Mouse (Mus musculus) heart, embryonic 11.5 days (tissue): ENCODE measurements around the gene Slc51b. TPM values are rescaled to one million over a fixed set of nuclear protein-coding genes. Genes with fewer than 3 reads are reported as not detected.

Source experiments
- ATAC-seq: fragments of 200-750 bp; cut with Nextera tagmentation; replicated peaks from 2 replicates; pipeline ENCODE4 v1.8.0; 2017; ENCODE audit warnings: moderate library complexity; ENCODE audit not compliant: insufficient number of reproducible peaks, low FRiP score, low TSS enrichment
- H3K27ac ChIP-seq: fragments of 300-500 bp; sonication (generic); 2 replicates; pipeline ENCODE4 v1.5.1; 2014; ENCODE audit warnings: mild to moderate bottlenecking, low read depth, low read length
- H3K27me3 ChIP-seq: fragments of 300-500 bp; sonication (generic); 2 replicates; pipeline ENCODE4 v1.6.1; 2014; ENCODE audit warnings: mild to moderate bottlenecking, low read length, mixed read lengths; ENCODE audit not compliant: control insufficient read depth, insufficient read depth
- H3K36me3 ChIP-seq: fragments of 300-500 bp; sonication (generic); 2 replicates; pipeline ENCODE4 v1.6.1; 2014; ENCODE audit warnings: mild to moderate bottlenecking, low read length, moderate library complexity, mixed read lengths; ENCODE audit not compliant: control insufficient read depth, insufficient read depth
- H3K4me1 ChIP-seq: fragments of 300-500 bp; sonication (generic); 2 replicates; pipeline ENCODE4 v1.6.1; 2014; ENCODE audit warnings: low read length; ENCODE audit not compliant: control insufficient read depth, insufficient read depth
- H3K4me2 ChIP-seq: fragments of 300-500 bp; sonication (generic); 2 replicates; pipeline ENCODE4 v1.6.1; 2014; ENCODE audit warnings: mild to moderate bottlenecking, moderate library complexity
- H3K4me3 ChIP-seq: fragments of 300-500 bp; sonication (generic); 2 replicates; pipeline ENCODE4 v1.5.1; 2014; ENCODE audit warnings: low read depth, low read length
- H3K9ac ChIP-seq: fragments of 300-500 bp; sonication (generic); 2 replicates; pipeline ENCODE4 v1.6.1; 2014; ENCODE audit warnings: mild to moderate bottlenecking, low read depth, low read length, moderate library complexity
- H3K9me3 ChIP-seq: fragments of 300-500 bp; sonication (generic); replicated peaks from 2 replicates; pipeline ENCODE4 v1.6.1; 2016; ENCODE audit warnings: low read length; ENCODE audit not compliant: control insufficient read depth
- WGBS: fragments of 180-500 bp; shearing (Covaris S2); extraction: QIAGEN DNeasy Blood & Tissue Kit; methylation state at CpG from one replicate; pipeline ENCODE4 v1.1.7; 2014; ENCODE audit not compliant: insufficient replicate concordance; 5-methylcytosine and 5-hydroxymethylcytosine counted together
- polyA plus RNA-seq: library from polyadenylated mRNA; unstranded; fragments of >200 nt; fragmentation: Nextera tagmentation; extraction: Ambion mirVana; gene quantifications from 2 replicates; pipeline ENCODE4 v1.2.1, GENCODE M21; 2014

Gene Slc51b
- polyA plus RNA-seq, 1 experiment from 2014 or later: not detected

DNA sequence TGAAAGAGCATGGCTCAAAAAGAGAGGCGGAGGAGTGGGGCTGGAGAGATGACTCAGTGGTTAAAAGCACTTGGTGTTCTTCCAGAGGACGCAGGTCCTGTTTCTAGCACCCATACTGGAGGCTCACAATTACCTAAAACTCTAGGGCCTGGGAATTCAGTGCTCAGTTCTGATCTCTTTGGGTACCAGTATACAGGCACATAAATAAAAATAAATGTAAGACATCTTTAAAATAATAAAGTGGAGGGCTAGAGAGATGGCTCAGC, 17.6 kb downstream of the Slc51b start:
- H3K4me3 ChIP-seq: no peak overlapping the region
- H3K9ac ChIP-seq: no peak overlapping the region
- H3K4me2 ChIP-seq: no peak overlapping the region
- H3K27me3 ChIP-seq: no peaks in the 10 kb centered on the region
- no peak for ATAC-seq
- no peak overlapping the region for H3K27ac ChIP-seq
- H3K36me3 ChIP-seq: no peaks in the 10 kb centered on the region
- H3K4me1 ChIP-seq: no peaks in the 10 kb centered on the region; the same call in 1 of the 2 replicates
- 73% methylated on average over 2 of the region's 2 CpGs for WGBS
- no peaks in the 10 kb centered on the region for H3K9me3 ChIP-seq

GRCm38 (mm10) chr9:65404331-65405183, 18.2 kb downstream of the Slc51b start:
- no peak overlapping the region for H3K9ac ChIP-seq
- H3K4me2 ChIP-seq: no peak overlapping the region
- no peak for ATAC-seq
- no peak overlapping the region for H3K4me3 ChIP-seq
- H3K9me3 ChIP-seq: no peaks in the 10 kb centered on the region
- WGBS: 54% methylated on average over 15 of the region's 15 CpGs
- no peaks in the 10 kb centered on the region; the same call in 1 of the 2 replicates for H3K4me1 ChIP-seq
- no peaks in the 10 kb centered on the region for H3K27me3 ChIP-seq
- H3K36me3 ChIP-seq: no peaks in the 10 kb centered on the region
- no peak overlapping the region for H3K27ac ChIP-seq

DNA sequence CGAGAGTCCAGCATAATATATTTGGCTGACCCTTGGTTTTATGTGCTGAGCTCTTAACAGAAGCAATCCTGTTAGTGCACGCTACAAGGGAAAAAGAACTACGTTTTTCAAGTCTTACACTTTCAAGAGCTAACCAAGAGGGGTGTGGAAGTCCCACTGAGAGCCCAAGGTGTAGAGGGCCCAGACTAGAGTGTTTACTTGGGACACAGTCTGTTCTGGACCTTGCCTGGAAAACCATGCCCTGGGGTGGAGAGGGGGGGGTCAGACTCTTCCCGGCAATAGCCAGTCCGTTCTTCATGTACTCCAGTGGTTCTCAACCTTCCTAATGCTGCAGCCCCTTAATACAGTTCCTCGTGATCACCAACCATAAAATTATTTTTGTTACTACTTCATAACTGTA, 22.8 kb downstream of the Slc51b start:
- no peak overlapping the region for H3K4me2 ChIP-seq
- 83% methylated on average over 6 of the region's 6 CpGs for WGBS
- H3K9ac ChIP-seq: no peak overlapping the region
- H3K4me1 ChIP-seq: no peaks in the 10 kb centered on the region; the same call in 1 of the 2 replicates
- no peaks in the 10 kb centered on the region for H3K27me3 ChIP-seq
- H3K36me3 ChIP-seq: no peaks in the 10 kb centered on the region
- H3K27ac ChIP-seq: no peak overlapping the region
- no peak overlapping the region for H3K4me3 ChIP-seq
- H3K9me3 ChIP-seq: no peaks in the 10 kb centered on the region
- no peak for ATAC-seq

GRCm38 (mm10) chr9:65398279-65398678, 24.5 kb downstream of the Slc51b start, which contains the start of gene Rasl12:
Gene Rasl12, plus strand, starts transcription at chr9:65398506.
- H3K9me3 ChIP-seq: no peaks in the 10 kb centered on the region
- 0 out of 2 replicates have a peak, but pooled peaks cover 2% of the 10 kb centered on the region for H3K27me3 ChIP-seq
- peaks cover 7% of the 10 kb centered on the region for H3K4me1 ChIP-seq
- H3K4me2 ChIP-seq: peak within 1 kb of the TSS; percentile 69
- no peak within 1 kb of the TSS for H3K27ac ChIP-seq
- H3K9ac ChIP-seq: peak within 1 kb of the TSS; percentile 64
- under 1% methylated on average over 24 of the region's 24 CpGs for WGBS
- H3K4me3 ChIP-seq: peak within 1 kb of the TSS; percentile 48
- no peaks in the 10 kb centered on the region for H3K36me3 ChIP-seq
- ATAC-seq: peak; percentile 70

GRCm38 (mm10) chr9:65394360-65394759, 28.4 kb downstream of the Slc51b start:
- H3K9ac ChIP-seq: no peak overlapping the region
- H3K4me2 ChIP-seq: no peak overlapping the region
- H3K27ac ChIP-seq: no peak overlapping the region
- no peak for ATAC-seq
- 54% methylated on average over 2 of the region's 2 CpGs for WGBS
- H3K36me3 ChIP-seq: no peaks in the 10 kb centered on the region
- peaks cover 37% of the 10 kb centered on the region for H3K27me3 ChIP-seq
- peaks cover 13% of the 10 kb centered on the region for H3K4me1 ChIP-seq
- H3K4me3 ChIP-seq: no peak overlapping the region
- H3K9me3 ChIP-seq: no peaks in the 10 kb centered on the region

- Histone ChIP-seq H3K27ac (no peak overlapping the region), H3K36me3 (no peaks in the 10 kb centered on the region), H3K4me1 (peaks cover 13% of the 10 kb centered on the region), H3K9me3 (no peaks in the 10 kb centered on the region), H3K4me3 (no peak overlapping the region), H3K4me2 (no peak overlapping the region), H3K9ac (no peak overlapping the region), H3K27me3 (peaks cover 39% of the 10 kb centered on the region)
- 27% methylated on average over 2 of the region's 2 CpGs for WGBS
- no peak for ATAC-seq
Observed at GRCm38 (mm10) chr9:65393606-65394005, 29.1 kb downstream of the Slc51b start.

DNA sequence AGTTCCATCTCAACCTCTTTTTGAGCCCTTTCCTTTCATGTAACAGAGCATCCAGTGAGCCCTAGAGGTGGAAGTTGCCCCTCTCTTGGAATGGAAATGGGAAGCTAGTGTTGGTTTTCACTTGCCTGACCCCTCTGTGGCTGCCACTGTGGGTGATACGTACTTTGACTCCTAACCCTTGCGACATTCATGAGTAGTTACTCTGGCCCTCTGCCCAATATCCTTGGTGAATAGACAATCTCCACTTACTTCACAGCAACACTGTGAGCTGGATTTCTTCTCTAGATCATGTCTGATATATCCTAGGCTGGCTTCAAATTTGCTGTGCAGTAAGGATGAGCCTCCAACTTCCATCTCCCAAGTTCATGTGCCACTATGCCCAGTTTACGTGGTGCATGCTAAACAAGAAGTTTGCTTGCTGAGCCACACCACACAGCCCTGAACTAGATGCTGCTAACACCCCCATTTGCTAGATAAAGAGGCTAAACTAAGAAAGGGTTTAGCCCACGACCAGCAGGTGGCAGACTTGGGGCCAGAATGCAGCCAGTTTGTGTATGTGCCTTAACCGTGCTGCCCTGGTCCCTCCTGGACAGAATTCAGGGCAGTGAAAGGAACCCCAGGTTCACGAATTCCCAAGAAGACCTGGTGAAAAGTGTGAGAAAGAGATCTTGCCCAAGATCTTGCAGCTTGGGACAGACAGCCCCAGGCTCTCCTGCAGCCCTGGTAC, 30.0 kb downstream of the Slc51b start:
- Histone ChIP-seq H3K27me3 (peaks cover 39% of the 10 kb centered on the region), H3K9me3 (no peaks in the 10 kb centered on the region), H3K9ac (no peak overlapping the region), H3K4me1 (peaks cover 13% of the 10 kb centered on the region), H3K4me2 (no peak overlapping the region), H3K4me3 (no peak overlapping the region), H3K27ac (no peak overlapping the region), H3K36me3 (no peaks in the 10 kb centered on the region)
- no peak for ATAC-seq
- WGBS: 25% methylated on average over 6 of the region's 6 CpGs

GRCm38 (mm10) chr9:65391613-65391964, 31.2 kb downstream of the Slc51b start, which contains the start of gene Kbtbd13:
Gene Kbtbd13, minus strand, starts transcription at chr9:65391652.
- Histone ChIP-seq H3K9me3 (no peaks in the 10 kb centered on the region), H3K4me1 (peaks cover 13% of the 10 kb centered on the region), H3K4me2 (peak within 1 kb of the TSS; percentile 62), H3K27ac (no peak within 1 kb of the TSS), H3K9ac (peak within 1 kb of the TSS; percentile 44), H3K36me3 (no peaks in the 10 kb centered on the region), H3K27me3 (peaks cover 39% of the 10 kb centered on the region), H3K4me3 (peak within 1 kb of the TSS; percentile 43)
- 29% methylated on average over 8 of the region's 8 CpGs for WGBS
- ATAC-seq: no peak
